Mouse (Mus musculus) common myeloid progenitor, adult 5-6 weeks (primary cell): ENCODE data around the gene Sctr. TPM values are rescaled to one million over a fixed set of nuclear protein-coding genes. Genes with fewer than 3 reads are reported as not detected.

Experiments used
- ATAC-seq: replicated peaks from 2 replicates; pipeline ENCODE4 v1.8.0; 2016; ENCODE audit warnings: low read depth, mild to moderate bottlenecking, moderate TSS enrichment, inconsistent platforms; ENCODE audit not compliant: poor library complexity, severe bottlenecking
- total RNA-seq: library from RNA; stranded (forward); fragments of 200-1000, 187-1606 nt; gene quantifications from 2 replicates; pipeline ENCODE4 v1.2.3, GENCODE M21; 2017

Sctr gene
- total RNA-seq, 1 experiment from 2014 or later: not detected

GRCm38 (mm10) chr1:120024331-120025049 lies 17.8 kb downstream of the Sctr start:
- no peak for ATAC-seq

GRCm38 (mm10) chr1:120025050-120025439 lies 18.4 kb downstream of the Sctr start:
- ATAC-seq: no peak

- no peak for ATAC-seq
Measured at GRCm38 (mm10) chr1:120027693-120028092, 21.0 kb downstream of the Sctr start.

GRCm38 (mm10) chr1:120030474-120030873 lies 23.8 kb downstream of the Sctr start:
- no peak for ATAC-seq

GRCm38 (mm10) chr1:120032804-120033468 lies 26.2 kb downstream of the Sctr start:
- peak; percentile 94 for ATAC-seq

- no peak for ATAC-seq
Measured at GRCm38 (mm10) chr1:120033469-120033854, 26.8 kb downstream of the Sctr start.

- no peak for ATAC-seq
Measured at GRCm38 (mm10) chr1:120034793-120035192, 28.1 kb downstream of the Sctr start.

GRCm38 (mm10) chr1:120035456-120036034 lies 28.9 kb downstream of the Sctr start:
- no peak for ATAC-seq

- no peak for ATAC-seq
Measured at GRCm38 (mm10) chr1:120037021-120037683, 30.5 kb downstream of the Sctr start.

- ATAC-seq: peak; percentile 59
Measured at GRCm38 (mm10) chr1:120038594-120038993, 31.9 kb downstream of the Sctr start.

- no peak for ATAC-seq
Measured at GRCm38 (mm10) chr1:120042421-120042820, 35.7 kb downstream of the Sctr start.

- ATAC-seq: peak; percentile 55
Measured at GRCm38 (mm10) chr1:120044584-120044983, 37.9 kb downstream of the Sctr start.

GRCm38 (mm10) chr1:120047325-120047724 lies 40.6 kb downstream of the Sctr start:
- peak; percentile 64 for ATAC-seq

- ATAC-seq: no peak
Measured at GRCm38 (mm10) chr1:120051070-120051469, 44.4 kb downstream of the Sctr start.

GRCm38 (mm10) chr1:120054997-120055396 lies 48.3 kb downstream of the Sctr start:
- ATAC-seq: no peak

- ATAC-seq: peak; percentile 85
Measured at GRCm38 (mm10) chr1:120055475-120055874, 48.8 kb downstream of the Sctr start.

- ATAC-seq: no peak
Measured at GRCm38 (mm10) chr1:120056236-120056635, 49.5 kb downstream of the Sctr start.

- peak; percentile 56 for ATAC-seq
Measured at GRCm38 (mm10) chr1:120057044-120057443, 50.4 kb downstream of the Sctr start.

GRCm38 (mm10) chr1:120057674-120058430 lies 51.2 kb downstream of the Sctr start:
- no peak for ATAC-seq

- ATAC-seq: no peak
Measured at GRCm38 (mm10) chr1:120060687-120061086, 54.0 kb downstream of the Sctr start.
